Mouse (Mus musculus): Measurements from ENCODE around the gene Grk2. TPM values are rescaled to one million over a fixed set of nuclear protein-coding genes. Genes with fewer than 3 reads are reported as not detected.

Grk2 gene
- polyA plus RNA-seq, 1 experiment from 2014 or later: 18.0 TPM

Small RNA genes within 50 kb of the gene (microRNA-seq; reads per million reads assigned to microRNA genes)
- not detected for gene Mir6985

Other genes starting within 250 kb of the Grk2 start
- gene Gstp3, start 246.7 kb downstream of the Grk2 start, polyA plus RNA-seq (2015; fragmentation: Nextera tagmentation; extraction: Ambion mirVana): not detected in 2 replicates
- gene Cabp2, start 224.6 kb downstream of the Grk2 start, polyA plus RNA-seq (2015; fragmentation: Nextera tagmentation; extraction: Ambion mirVana): not detected in 2 replicates
- 78.7 and 82.1 TPM in 2 replicates for gene Cdk2ap2, start 209.0 kb downstream of the Grk2 start, polyA plus RNA-seq (2015; fragmentation: Nextera tagmentation; extraction: Ambion mirVana)
- gene Pitpnm1, start 206.2 kb downstream of the Grk2 start, polyA plus RNA-seq (2015; fragmentation: Nextera tagmentation; extraction: Ambion mirVana): 45.0 and 45.9 TPM in 2 replicates
- 79.8 and 80.9 TPM in 2 replicates for gene Aip, start 180.4 kb downstream of the Grk2 start, polyA plus RNA-seq (2015; fragmentation: Nextera tagmentation; extraction: Ambion mirVana)
- gene Gpr152, start 166.4 kb downstream of the Grk2 start, polyA plus RNA-seq (2015; fragmentation: Nextera tagmentation; extraction: Ambion mirVana): 0.05 and 0.08 TPM in 2 replicates
- 0.19 and 0.34 TPM in 2 replicates for gene Cabp4, start 162.2 kb downstream of the Grk2 start, polyA plus RNA-seq (2015; fragmentation: Nextera tagmentation; extraction: Ambion mirVana)
- gene Coro1b, start 157.6 kb downstream of the Grk2 start, polyA plus RNA-seq (2015; fragmentation: Nextera tagmentation; extraction: Ambion mirVana): 121 and 127 TPM in 2 replicates
- gene Ptprcap, start 152.6 kb downstream of the Grk2 start, polyA plus RNA-seq (2015; fragmentation: Nextera tagmentation; extraction: Ambion mirVana): 0.24 and 0.50 TPM in 2 replicates
- 60.5 and 62.9 TPM in 2 replicates for gene Rps6kb2, start 142.9 kb downstream of the Grk2 start, polyA plus RNA-seq (2015; fragmentation: Nextera tagmentation; extraction: Ambion mirVana)
- 4.2 and 4.8 TPM in 2 replicates for gene Carns1, start 130.7 kb downstream of the Grk2 start, polyA plus RNA-seq (2015; fragmentation: Nextera tagmentation; extraction: Ambion mirVana)
- gene Tbc1d10c, start 114.9 kb downstream of the Grk2 start, polyA plus RNA-seq (2015; fragmentation: Nextera tagmentation; extraction: Ambion mirVana): 0.78 and 0.93 TPM in 2 replicates
- gene Ppp1ca, start 114.2 kb downstream of the Grk2 start, polyA plus RNA-seq (2015; fragmentation: Nextera tagmentation; extraction: Ambion mirVana): 636 and 651 TPM in 2 replicates
- gene Rad9a, start 104.6 kb downstream of the Grk2 start, polyA plus RNA-seq (2015; fragmentation: Nextera tagmentation; extraction: Ambion mirVana): 24.9 and 26.3 TPM in 2 replicates
- gene Clcf1, start 92.0 kb downstream of the Grk2 start, polyA plus RNA-seq (2015; fragmentation: Nextera tagmentation; extraction: Ambion mirVana): 0.64 and 0.70 TPM in 2 replicates
- gene AC109138.7, start 91.9 kb downstream of the Grk2 start, polyA plus RNA-seq (2015; fragmentation: Nextera tagmentation; extraction: Ambion mirVana): not detected in 2 replicates
- gene Pold4, start 74.3 kb downstream of the Grk2 start, polyA plus RNA-seq (2015; fragmentation: Nextera tagmentation; extraction: Ambion mirVana): 14.5 and 15.3 TPM in 2 replicates
- 6.0 and 8.7 TPM in 2 replicates for gene Ssh3, start 37.0 kb downstream of the Grk2 start, polyA plus RNA-seq (2015; fragmentation: Nextera tagmentation; extraction: Ambion mirVana)
- 23.4 and 27.8 TPM in 2 replicates for gene Ankrd13d, start 23.1 kb downstream of the Grk2 start, polyA plus RNA-seq (2015; fragmentation: Nextera tagmentation; extraction: Ambion mirVana)
- 37.5 and 43.0 TPM in 2 replicates for gene Kdm2a, start 92.1 kb upstream of the Grk2 start, polyA plus RNA-seq (2015; fragmentation: Nextera tagmentation; extraction: Ambion mirVana)
- 4.2 and 10.3 TPM in 2 replicates for gene Rhod, start 133.2 kb upstream of the Grk2 start, polyA plus RNA-seq (2015; fragmentation: Nextera tagmentation; extraction: Ambion mirVana)
- gene Syt12, start 171.2 kb upstream of the Grk2 start, polyA plus RNA-seq (2015; fragmentation: Nextera tagmentation; extraction: Ambion mirVana): 1.7 and 1.9 TPM in 2 replicates
- gene 2010003K11Rik, start 192.4 kb upstream of the Grk2 start, polyA plus RNA-seq (2015; fragmentation: Nextera tagmentation; extraction: Ambion mirVana): not detected in 2 replicates
- 18.7 and 20.7 TPM in 2 replicates for gene Pcx, start 204.2 kb upstream of the Grk2 start, polyA plus RNA-seq (2015; fragmentation: Nextera tagmentation; extraction: Ambion mirVana)